Mouse (Mus musculus): ENCODE measurements at regions not wholly inside any gene's neighbourhood (a gene's known extent, or its start where the extent isn't known, plus 50 kb on each side); places are given as distances from the start of the nearest gene placed in this dataset.

DNA sequence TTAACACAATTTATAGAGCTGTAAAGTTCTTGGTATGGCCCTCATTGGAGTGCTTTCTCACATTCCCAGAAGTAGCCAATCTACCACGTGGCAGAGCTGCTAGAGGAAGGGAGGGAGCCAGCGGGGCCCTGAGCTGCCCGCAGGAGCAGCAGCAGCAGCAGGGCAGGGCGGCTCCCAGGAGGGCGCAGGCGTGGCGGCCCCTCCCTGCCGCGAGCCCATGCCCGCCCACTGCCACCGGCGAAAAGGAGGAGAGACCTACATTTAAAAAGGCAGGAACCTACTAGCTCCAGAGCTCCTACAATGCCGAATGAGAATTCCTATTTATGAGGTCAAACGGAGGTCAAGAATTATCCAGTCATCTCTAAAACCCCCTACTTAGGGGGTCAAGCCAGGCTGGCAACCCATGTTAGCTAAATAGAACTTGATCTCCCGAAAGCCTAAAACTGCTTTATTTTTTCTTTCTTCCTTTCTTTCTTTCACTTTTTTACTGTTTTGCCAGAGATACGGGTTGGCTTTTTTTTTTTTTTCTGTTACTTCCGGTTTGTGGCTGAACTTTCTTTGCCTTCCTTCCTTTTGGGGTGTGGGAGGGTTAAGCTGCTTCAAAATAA, 297.9 kb upstream of the Klf3 start:
- TF ChIP-seq CTCF (IDR thresholded peaks at IDR 0.05; ENCODE audit: borderline replicate concordance, insufficient read depth, low read depth, low read length): no peak
- no peak for TF ChIP-seq POLR2A (IDR thresholded peaks at IDR 0.05; ENCODE audit: borderline replicate concordance, insufficient read depth, low read length)
